Mouse (Mus musculus): ENCODE results near the gene Slc7a1. TPM values are rescaled to one million over a fixed set of nuclear protein-coding genes. Genes with fewer than 3 reads are reported as not detected.
A peak's percentile ranks its signal among the peaks of the same experiment; 100 is the strongest.

Slc7a1 gene
- total and polyA plus RNA-seq, 3 experiments = 64.1 to 133 (median 80.9) TPM

DNA sequence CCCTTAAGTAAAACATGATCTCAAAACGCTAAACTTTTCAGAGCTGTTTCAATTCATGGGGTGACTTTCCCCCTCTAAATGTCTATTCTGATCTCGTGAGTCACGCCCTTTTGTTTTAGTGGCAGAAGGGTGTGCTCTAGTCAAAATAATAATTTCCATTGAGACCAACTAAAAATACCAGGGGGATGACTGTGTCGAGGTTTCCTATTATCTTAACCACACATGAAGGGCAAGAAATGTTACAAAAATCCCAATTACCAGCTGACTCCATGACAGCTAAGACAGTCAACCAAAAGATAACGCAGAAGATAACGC lies 1.3 kb downstream of the Slc7a1 start:
- H3K9ac ChIP-seq (ENCODE audit: control insufficient read depth, low read depth, low read length, poor library complexity, severe bottlenecking) = peak overlapping the region; percentile 87
- H3K27ac ChIP-seq (ENCODE audit: control insufficient read depth, low read depth, low read length) = peak overlapping the region; percentile 83
- H3K4me3 ChIP-seq (ENCODE audit: control insufficient read depth in 1 of 2, insufficient read depth in 1 of 2, low read depth in 2 of 2, low read length in 2 of 2) = peak overlapping the region; percentile 72 to 99
- peaks cover 17 to 28% of the 10 kb centered on the region in 2 experiments for H3K36me3 ChIP-seq (ENCODE audit: control insufficient read depth in 1 of 2, insufficient read depth in 2 of 2, low read length in 2 of 2)
- no peaks in the 10 kb centered on the region for H3K9me3 ChIP-seq (replicated peaks; ENCODE audit: insufficient read depth, low read length)
- H3K4me1 ChIP-seq (ENCODE audit: control insufficient read depth in 1 of 2, insufficient read depth in 2 of 2, low read length in 2 of 2) = peaks cover 8 to 15% of the 10 kb centered on the region in 2 experiments; a peak in 3 of 4 replicates
- no peak for DNase-seq (ENCODE audit: low read depth, low spot score)
- no peaks in the 10 kb centered on the region for H3K27me3 ChIP-seq (ENCODE audit: control insufficient read depth in 1 of 2, insufficient read depth in 2 of 2, low read length in 2 of 2)
- TF ChIP-seq MAZ (IDR thresholded peaks at IDR 0.05; ENCODE audit: low read depth, low read length) (no peak), ZC3H11A (IDR thresholded peaks at IDR 0.05; ENCODE audit: low read depth, low read length) (no peak), TCF12 (IDR thresholded peaks at IDR 0.05; ENCODE audit: low read depth, low read length) (no peak), GATA1 (IDR thresholded peaks at IDR 0.05; ENCODE audit: low read depth, low read length) (peak; percentile 84; the same call in 1 of the 2 replicates), RAD21 (IDR thresholded peaks at IDR 0.05; ENCODE audit: low read depth, low read length) (no peak), EP300 (IDR thresholded peaks at IDR 0.05; ENCODE audit: low read depth in 1 of 2, low read length in 2 of 2) (peak in 1 of 2 experiments; percentile 22; a peak in 1 of 4 replicates), ETS1 (IDR thresholded peaks at IDR 0.05; ENCODE audit: low read depth, low read length) (peak; percentile 87), NRF1 (IDR thresholded peaks at IDR 0.05; ENCODE audit: insufficient read depth, low read depth, low read length, poor library complexity, severe bottlenecking) (no peak), KAT2A (conservative IDR thresholded peaks at IDR 0.05; ENCODE audit: low read depth, low read length) (no peak), RCOR1 (IDR thresholded peaks at IDR 0.05; ENCODE audit: low read depth, low read length) (0 out of 2 replicates have a peak, but pooled peaks have one; percentile 11), CHD2 (IDR thresholded peaks at IDR 0.05; ENCODE audit: low read length) (no peak), ZKSCAN1 (IDR thresholded peaks at IDR 0.05; ENCODE audit: low read depth, low read length) (no peak), E2F4 (IDR thresholded peaks at IDR 0.05; ENCODE audit: borderline replicate concordance, low read depth, low read length) (no peak), HCFC1 (IDR thresholded peaks at IDR 0.05; ENCODE audit: low read depth, low read length) (no peak), ZNF384 (IDR thresholded peaks at IDR 0.05; ENCODE audit: low read depth, low read length) (no peak), GABPA (IDR thresholded peaks at IDR 0.05; ENCODE audit: low read depth, low read length) (no peak)
- peaks cover 60% of the 10 kb centered on the region for H3K79me2 ChIP-seq (ENCODE audit: control insufficient read depth, insufficient read depth, low read length, poor library complexity)

DNA sequence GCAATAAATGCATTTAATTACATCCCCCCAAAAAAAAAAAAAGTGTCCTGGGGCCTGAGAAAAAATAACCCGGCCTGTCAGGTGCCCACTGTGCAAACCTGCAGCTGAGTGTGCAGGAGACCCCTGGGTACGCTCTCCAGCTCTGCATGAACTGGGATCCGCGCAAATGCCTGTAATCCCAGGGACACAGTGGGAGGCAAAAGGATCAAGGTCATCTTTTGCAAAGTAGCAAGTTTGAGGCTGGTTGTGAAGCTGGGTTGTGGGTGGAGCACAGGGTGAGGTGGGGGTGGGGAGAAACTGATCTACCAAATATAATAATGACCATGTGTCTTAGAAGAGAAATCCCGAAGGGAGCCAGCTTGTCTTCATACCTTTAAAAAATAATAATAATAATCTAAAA lies 1.8 kb downstream of the Slc7a1 start:
- H3K9ac ChIP-seq (ENCODE audit: control insufficient read depth, low read depth, low read length, poor library complexity, severe bottlenecking) = peak overlapping the region; percentile 63
- TF ChIP-seq MYC (IDR thresholded peaks at IDR 0.05; ENCODE audit: low read depth, low read length) = no peak
- TF ChIP-seq HCFC1 (IDR thresholded peaks at IDR 0.05; ENCODE audit: low read depth, low read length) = no peak
- no peak for TF ChIP-seq RCOR1 (IDR thresholded peaks at IDR 0.05; ENCODE audit: low read depth, low read length)
- no peak for TF ChIP-seq ELF1 (IDR thresholded peaks at IDR 0.05; ENCODE audit: low read depth, low read length)
- no peak for TF ChIP-seq MAZ (IDR thresholded peaks at IDR 0.05; ENCODE audit: low read depth, low read length)
- no peak for TF ChIP-seq MEF2A (IDR thresholded peaks at IDR 0.05; ENCODE audit: extremely low read depth, insufficient replicate concordance, low read depth, low read length, poor library complexity, severe bottlenecking)
- no peak for TF ChIP-seq JUND (IDR thresholded peaks at IDR 0.05; ENCODE audit: low read depth, low read length)
- TF ChIP-seq RAD21 (IDR thresholded peaks at IDR 0.05; ENCODE audit: low read depth, low read length) = no peak
- TF ChIP-seq GATA1 (IDR thresholded peaks at IDR 0.05; ENCODE audit: low read depth, low read length) = no peak
- TF ChIP-seq ZC3H11A (IDR thresholded peaks at IDR 0.05; ENCODE audit: low read depth, low read length) = no peak
- H3K79me2 ChIP-seq (ENCODE audit: control insufficient read depth, insufficient read depth, low read length, poor library complexity) = peaks cover 65% of the 10 kb centered on the region
- peaks cover 8 to 18% of the 10 kb centered on the region in 2 experiments; a peak in 3 of 4 replicates for H3K4me1 ChIP-seq (ENCODE audit: control insufficient read depth in 1 of 2, insufficient read depth in 2 of 2, low read length in 2 of 2)
- peak overlapping the region; percentile 31 for H3K27ac ChIP-seq (ENCODE audit: control insufficient read depth, low read depth, low read length)
- H3K9me3 ChIP-seq (replicated peaks; ENCODE audit: insufficient read depth, low read length) = no peaks in the 10 kb centered on the region
- H3K36me3 ChIP-seq (ENCODE audit: control insufficient read depth in 1 of 2, insufficient read depth in 2 of 2, low read length in 2 of 2) = peaks cover 19 to 30% of the 10 kb centered on the region in 2 experiments
- DNase-seq (ENCODE audit: low read depth, low spot score) = no peak
- peak overlapping the region; percentile 69 to 72 for H3K4me3 ChIP-seq (ENCODE audit: control insufficient read depth in 1 of 2, insufficient read depth in 1 of 2, low read depth in 2 of 2, low read length in 2 of 2)
- no peaks in the 10 kb centered on the region for H3K27me3 ChIP-seq (ENCODE audit: control insufficient read depth in 1 of 2, insufficient read depth in 2 of 2, low read length in 2 of 2)

Measured in MEL (cell line).